Mouse (Mus musculus) kidney, postnatal 0 days (tissue): ENCODE results near the gene Pard6b. TPM values are rescaled to one million over a fixed set of nuclear protein-coding genes. Genes with fewer than 3 reads are reported as not detected.

ENCODE experiments used
- ATAC-seq: fragments of 200-750 bp; cut with Nextera tagmentation; replicated peaks from 2 replicates; pipeline ENCODE4 v1.8.0; 2017; ENCODE audit warnings: low read depth, moderate number of reproducible peaks, moderate TSS enrichment, moderate library complexity; ENCODE audit not compliant: low FRiP score
- DNase-seq: peaks from one replicate; pipeline ENCODE4 v3.0.0-alpha.2; 2016; ENCODE audit warnings: low spot score
- H3K27ac ChIP-seq: fragments of 300-500 bp; sonication (generic); 2 replicates; pipeline ENCODE4 v1.5.1; 2014; ENCODE audit warnings: mild to moderate bottlenecking
- H3K27me3 ChIP-seq: fragments of 300-500 bp; sonication (generic); 2 replicates; pipeline ENCODE4 v1.6.1; 2014; ENCODE audit warnings: low read length, mixed read lengths; ENCODE audit not compliant: insufficient read depth
- H3K36me3 ChIP-seq: fragments of 300-500 bp; sonication (generic); 2 replicates; pipeline ENCODE4 v1.6.1; 2014; ENCODE audit warnings: low read length, mixed read lengths; ENCODE audit not compliant: insufficient read depth
- H3K4me1 ChIP-seq: fragments of 300-500 bp; sonication (generic); replicated peaks from 2 replicates; pipeline ENCODE4 v1.6.1; 2014; ENCODE audit warnings: antibody characterized with exemption, low read length, mixed read lengths; ENCODE audit not compliant: insufficient read depth
- H3K4me2 ChIP-seq: fragments of 300-500 bp; sonication (generic); 2 replicates; pipeline ENCODE4 v1.6.1; 2014; ENCODE audit warnings: mild to moderate bottlenecking, low read length, moderate library complexity, mixed read lengths
- H3K4me3 ChIP-seq: fragments of 300-500 bp; sonication (generic); replicated peaks from 2 replicates; pipeline ENCODE4 v1.5.1; 2014; ENCODE audit warnings: low read depth, low read length
- H3K9ac ChIP-seq: fragments of 300-500 bp; sonication (generic); 2 replicates; pipeline ENCODE4 v1.6.1; 2014; ENCODE audit warnings: low read depth, low read length
- H3K9me3 ChIP-seq: fragments of 300-500 bp; sonication (generic); replicated peaks from 2 replicates; pipeline ENCODE4 v1.6.1; 2016; ENCODE audit warnings: low read length, inconsistent platforms, mixed read lengths
- CTCF ChIP-seq: IDR thresholded peaks from 2 replicates; pipeline ENCODE4 v1.5.1; 2016; ENCODE audit warnings: antibody characterized with exemption, low read depth, mild to moderate bottlenecking, moderate library complexity
- WGBS: fragments of 180-500 bp; shearing (Covaris S2); extraction: QIAGEN DNeasy Blood & Tissue Kit; methylation state at CpG from one replicate; pipeline ENCODE4 v1.1.7; 2014; 5-methylcytosine and 5-hydroxymethylcytosine counted together
- polyA plus RNA-seq: library from polyadenylated mRNA; unstranded; fragments of >200 nt; fragmentation: Nextera tagmentation; extraction: Ambion mirVana; gene quantifications from 2 replicates; pipeline ENCODE4 v1.2.1, GENCODE M21; 2015

Pard6b gene
- polyA plus RNA-seq, 1 experiment from 2014 or later: 28.6 TPM

GRCm38 (mm10) chr2:168086839-168087238 is 6.0 kb downstream of the Pard6b start:
- no peak overlapping the region for H3K4me3 ChIP-seq
- 0 out of 2 replicates have a peak, but pooled peaks cover 3% of the 10 kb centered on the region for H3K4me1 ChIP-seq
- H3K27ac ChIP-seq: no peak overlapping the region
- no peak for DNase-seq
- H3K36me3 ChIP-seq: peaks cover 12% of the 10 kb centered on the region; the same call in 1 of the 2 replicates
- WGBS: 55% methylated on average over 9 of the region's 9 CpGs
- H3K9me3 ChIP-seq: no peaks in the 10 kb centered on the region
- no peaks in the 10 kb centered on the region for H3K27me3 ChIP-seq
- H3K4me2 ChIP-seq: no peak overlapping the region
- H3K9ac ChIP-seq: no peak overlapping the region
- no peak for TF ChIP-seq CTCF
- ATAC-seq: no peak

- no peak for TF ChIP-seq CTCF
- Histone ChIP-seq H3K4me2 (no peak overlapping the region), H3K27ac (no peak overlapping the region), H3K9me3 (no peaks in the 10 kb centered on the region), H3K36me3 (peaks cover 12% of the 10 kb centered on the region; the same call in 1 of the 2 replicates), H3K4me3 (no peak overlapping the region), H3K27me3 (no peaks in the 10 kb centered on the region), H3K4me1 (no peaks in the 10 kb centered on the region; the same call in 1 of the 2 replicates), H3K9ac (no peak overlapping the region)
- WGBS: 74% methylated on average over 11 of the region's 11 CpGs
- no peak for ATAC-seq
- DNase-seq: no peak
Observed at GRCm38 (mm10) chr2:168091560-168091959, 10.8 kb downstream of the Pard6b start.

DNA sequence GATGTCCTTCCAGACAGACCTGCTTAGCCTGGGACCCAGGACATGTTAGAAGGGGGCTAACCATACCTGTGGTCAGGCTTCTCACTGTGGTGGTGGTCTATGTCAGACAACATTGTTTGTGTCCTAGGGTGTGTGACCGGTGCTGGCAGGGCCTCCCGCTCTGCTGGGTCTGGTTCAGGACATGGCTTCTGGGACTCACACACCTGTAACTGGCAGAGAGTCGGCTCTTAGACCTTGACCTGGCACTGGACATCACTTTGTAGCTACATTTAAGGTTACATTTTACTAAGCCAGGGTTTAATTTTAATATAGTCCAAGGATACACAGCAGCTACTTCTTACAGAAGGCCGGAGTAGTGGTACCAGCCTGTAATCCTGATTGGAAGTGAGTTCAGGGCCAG is 12.3 kb downstream of the Pard6b start:
- WGBS: 89% methylated on average over 4 of the region's 4 CpGs
- TF ChIP-seq CTCF: no peak
- Histone ChIP-seq H3K27ac (peak overlapping the region; percentile 25; the same call in 1 of the 2 replicates), H3K4me3 (no peak overlapping the region), H3K27me3 (no peaks in the 10 kb centered on the region), H3K36me3 (peaks cover 12% of the 10 kb centered on the region; the same call in 1 of the 2 replicates), H3K4me1 (no peaks in the 10 kb centered on the region; the same call in 1 of the 2 replicates), H3K9ac (no peak overlapping the region), H3K4me2 (no peak overlapping the region), H3K9me3 (no peaks in the 10 kb centered on the region)
- ATAC-seq (no peak), DNase-seq (no peak)

- H3K27me3 ChIP-seq: no peaks in the 10 kb centered on the region
- 33% methylated on average over 8 of the region's 8 CpGs for WGBS
- no peak for TF ChIP-seq CTCF
- H3K4me3 ChIP-seq: no peak overlapping the region
- ATAC-seq (no peak), DNase-seq (no peak)
- no peaks in the 10 kb centered on the region; the same call in 1 of the 2 replicates for H3K4me1 ChIP-seq
- H3K4me2 ChIP-seq: no peak overlapping the region
- H3K9ac ChIP-seq: no peak overlapping the region
- no peaks in the 10 kb centered on the region for H3K9me3 ChIP-seq
- peaks cover 13% of the 10 kb centered on the region for H3K36me3 ChIP-seq
- H3K27ac ChIP-seq: peak overlapping the region; percentile 65
Observed at GRCm38 (mm10) chr2:168095077-168095476, 14.3 kb downstream of the Pard6b start.

DNA sequence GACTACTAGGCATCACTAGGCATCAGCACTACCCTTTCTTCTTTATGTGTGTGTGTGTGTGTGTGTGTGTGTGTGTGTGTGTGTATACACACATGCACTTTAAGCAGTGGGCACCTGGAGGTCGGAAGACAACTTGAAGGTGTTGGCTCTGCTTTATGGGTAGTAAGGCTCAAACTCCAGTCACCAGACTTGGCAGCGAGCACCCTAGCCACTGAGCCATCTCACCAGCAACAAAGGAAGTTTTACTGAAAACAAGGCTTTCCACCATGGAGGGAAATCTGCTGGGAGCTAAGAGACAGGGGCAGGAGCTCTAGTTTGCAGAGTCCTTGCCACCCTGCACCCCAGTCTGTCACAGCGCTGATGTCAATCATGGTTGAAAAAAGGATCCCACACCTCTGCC is 15.7 kb downstream of the Pard6b start:
- no peak for TF ChIP-seq CTCF
- peaks cover 8% of the 10 kb centered on the region for H3K36me3 ChIP-seq
- ATAC-seq (no peak), DNase-seq (no peak)
- H3K4me1 ChIP-seq: no peaks in the 10 kb centered on the region; the same call in 1 of the 2 replicates
- H3K27ac ChIP-seq: peak overlapping the region; percentile 15
- 85% methylated on average over 3 of the region's 3 CpGs for WGBS
- H3K9me3 ChIP-seq: no peaks in the 10 kb centered on the region
- no peak overlapping the region for H3K4me3 ChIP-seq
- no peak overlapping the region for H3K9ac ChIP-seq
- H3K4me2 ChIP-seq: no peak overlapping the region
- no peaks in the 10 kb centered on the region for H3K27me3 ChIP-seq

DNA sequence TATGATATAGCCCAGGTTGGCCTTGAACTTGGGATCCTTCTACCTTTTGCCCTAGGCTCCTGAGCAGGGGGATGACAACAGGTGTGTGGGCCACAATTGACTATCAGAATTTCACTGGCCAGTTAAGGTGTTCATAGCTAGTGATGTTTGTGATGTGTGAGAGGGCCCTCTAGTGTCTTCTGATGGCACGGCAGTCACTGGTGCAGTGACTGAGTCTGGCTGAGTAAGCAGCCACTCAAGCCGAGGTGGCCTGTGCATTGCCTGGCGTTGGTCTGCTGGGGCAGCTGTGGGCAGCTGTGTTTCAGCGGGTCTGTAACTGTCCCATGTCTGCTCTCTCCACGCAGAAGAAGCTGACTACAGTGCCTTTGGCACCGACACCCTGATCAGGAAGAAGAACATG is 17.2 kb downstream of the Pard6b start:
- TF ChIP-seq CTCF: peak; percentile 81
- Histone ChIP-seq H3K4me3 (no peak overlapping the region), H3K4me1 (no peaks in the 10 kb centered on the region; the same call in 1 of the 2 replicates), H3K36me3 (peaks cover 8% of the 10 kb centered on the region), H3K9ac (no peak overlapping the region), H3K4me2 (no peak overlapping the region), H3K27me3 (no peaks in the 10 kb centered on the region), H3K9me3 (no peaks in the 10 kb centered on the region), H3K27ac (no peak overlapping the region)
- ATAC-seq (peak; percentile 64), DNase-seq (peak; percentile 71)
- 42% methylated on average over 6 of the region's 6 CpGs for WGBS

DNA sequence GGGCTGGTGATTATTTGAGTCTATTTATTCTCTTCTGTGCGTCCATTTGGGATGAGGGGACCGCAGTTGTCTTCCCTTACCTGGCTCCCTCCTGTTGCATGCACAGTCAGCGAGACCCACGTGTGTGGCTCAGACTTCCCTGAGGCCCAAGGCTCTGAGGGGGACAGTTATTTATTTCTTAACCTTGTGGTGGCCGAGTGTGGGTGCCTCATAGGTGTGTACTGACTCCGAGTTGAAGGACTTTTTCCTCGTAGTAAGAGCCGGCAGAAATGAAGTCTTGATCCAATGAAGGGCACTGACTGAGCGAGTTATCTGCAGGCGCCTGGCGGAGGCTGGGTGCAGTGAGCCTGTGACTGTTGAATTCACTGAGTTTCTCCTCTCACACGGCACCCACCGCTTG is 19.2 kb downstream of the Pard6b start:
- Histone ChIP-seq H3K4me3 (no peak overlapping the region), H3K4me2 (no peak overlapping the region), H3K27me3 (no peaks in the 10 kb centered on the region), H3K27ac (no peak overlapping the region), H3K9ac (no peak overlapping the region), H3K4me1 (no peaks in the 10 kb centered on the region; the same call in 1 of the 2 replicates), H3K36me3 (peaks cover 8% of the 10 kb centered on the region), H3K9me3 (no peaks in the 10 kb centered on the region)
- no peak for TF ChIP-seq CTCF
- DNase-seq (no peak), ATAC-seq (no peak)
- 81% methylated on average over 13 of the region's 13 CpGs for WGBS
